Mouse (Mus musculus): ENCODE measurements around the gene Fam71a. TPM values are rescaled to one million over a fixed set of nuclear protein-coding genes. Genes with fewer than 3 reads are reported as not detected.
A peak's percentile ranks its signal among the peaks of the same experiment; 100 is the strongest.

Gene Fam71a
- polyA plus RNA-seq, 1 experiment, result not detected

DNA sequence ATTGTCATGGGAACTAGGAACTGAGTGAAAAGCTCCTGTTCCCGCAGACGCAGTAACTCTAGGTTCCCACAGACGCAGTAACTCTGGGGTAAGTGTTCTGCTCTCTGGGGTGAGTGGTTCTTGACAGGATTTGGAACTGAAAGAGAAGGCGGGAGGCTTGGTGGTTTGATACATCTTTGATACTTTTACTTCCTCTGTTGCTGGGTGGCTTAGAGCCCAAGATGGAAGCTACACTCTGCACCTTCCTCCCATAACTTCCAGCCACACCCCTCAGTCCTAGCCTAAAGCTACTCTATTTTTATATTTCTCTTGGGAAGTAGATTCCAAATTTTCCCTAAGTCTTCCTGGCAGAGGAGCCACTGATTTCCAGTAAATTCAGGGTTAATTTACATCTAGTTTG, 26.2 kb downstream of the Fam71a start:
- WGBS, result 84% methylated on average over 4 of the region's 4 CpGs

DNA sequence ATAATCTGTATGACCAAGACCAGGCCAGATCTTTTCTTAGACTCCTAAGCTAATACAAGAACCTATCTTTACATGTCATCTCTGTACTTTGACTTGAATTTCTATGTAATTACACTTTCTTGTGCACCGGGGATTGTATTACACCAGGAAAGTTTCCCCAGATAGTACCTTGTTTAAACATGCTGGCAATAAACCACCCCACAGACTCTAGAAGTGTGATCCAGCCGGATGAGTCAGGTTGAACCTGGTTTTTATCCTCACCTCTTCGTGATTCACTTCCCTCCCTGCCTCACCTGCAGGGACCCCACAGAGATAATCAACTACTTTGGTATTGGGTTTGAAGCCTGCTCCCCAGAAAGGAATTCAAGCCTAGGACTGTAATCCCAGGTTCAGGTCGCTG, 29.2 kb downstream of the Fam71a start:
- Histone ChIP-seq H3K4me3 (ENCODE audit: insufficient read depth, low read depth, low read length) (no peak overlapping the region), H3K36me3 (ENCODE audit: control insufficient read depth, insufficient read depth, low read length) (no peaks in the 10 kb centered on the region), H3K27me3 (replicated peaks; ENCODE audit: control insufficient read depth, insufficient read depth, low read length) (no peaks in the 10 kb centered on the region), H3K4me1 (ENCODE audit: control insufficient read depth, insufficient read depth, low read length) (no peaks in the 10 kb centered on the region), H3K27ac (ENCODE audit: insufficient read depth, low read depth, low read length) (no peak overlapping the region)
- no peak for DNase-seq
- WGBS, result 57% methylated on average over 4 of the region's 4 CpGs
- TF ChIP-seq CTCF (conservative IDR thresholded peaks at IDR 0.05; ENCODE audit: insufficient read depth, insufficient read length, low read depth, low read length) (no peak), POLR2A (IDR thresholded peaks at IDR 0.05; ENCODE audit: low read depth, low read length) (no peak)

More for the DNA sequence above, 26.2 kb downstream of the Fam71a start:
- H3K4me3 ChIP-seq (ENCODE audit: insufficient read depth, low read depth, low read length), result no peak overlapping the region
- no peak overlapping the region for H3K27ac ChIP-seq (ENCODE audit: insufficient read depth, low read depth, low read length)
- H3K36me3 ChIP-seq (ENCODE audit: control insufficient read depth, insufficient read depth, low read length), result no peaks in the 10 kb centered on the region
- no peaks in the 10 kb centered on the region for H3K4me1 ChIP-seq (ENCODE audit: control insufficient read depth, insufficient read depth, low read length)
- no peak for TF ChIP-seq CTCF (conservative IDR thresholded peaks at IDR 0.05; ENCODE audit: insufficient read depth, insufficient read length, low read depth, low read length)
- no peak for TF ChIP-seq POLR2A (IDR thresholded peaks at IDR 0.05; ENCODE audit: low read depth, low read length)
- no peak for DNase-seq
- no peaks in the 10 kb centered on the region for H3K27me3 ChIP-seq (replicated peaks; ENCODE audit: control insufficient read depth, insufficient read depth, low read length)

DNA sequence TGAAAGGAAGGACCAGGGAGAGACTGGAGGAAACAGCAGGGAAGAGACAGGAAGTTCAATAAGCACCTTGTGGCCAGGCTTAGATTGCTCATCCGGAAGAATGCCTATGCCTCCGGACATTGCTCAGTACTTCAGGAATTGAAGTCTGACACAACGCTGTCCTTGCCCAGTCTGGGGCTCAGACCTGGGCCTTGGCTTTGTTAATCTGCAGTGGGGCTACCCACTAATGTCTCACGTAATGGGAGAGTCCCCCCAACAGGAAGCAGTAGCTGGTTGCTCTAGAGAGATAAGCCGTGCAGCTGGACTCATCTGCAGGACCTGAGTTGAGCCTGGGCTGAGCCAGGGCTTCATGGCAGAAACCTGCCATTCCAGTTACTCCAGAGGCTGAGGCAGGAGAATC, 31.7 kb downstream of the Fam71a start:
- DNase-seq, result no peak
- no peaks in the 10 kb centered on the region for H3K27me3 ChIP-seq (replicated peaks; ENCODE audit: control insufficient read depth, insufficient read depth, low read length)
- 51% methylated on average over 5 of the region's 5 CpGs for WGBS
- no peaks in the 10 kb centered on the region for H3K4me1 ChIP-seq (ENCODE audit: control insufficient read depth, insufficient read depth, low read length)
- H3K4me3 ChIP-seq (ENCODE audit: insufficient read depth, low read depth, low read length), result no peak overlapping the region
- TF ChIP-seq POLR2A (IDR thresholded peaks at IDR 0.05; ENCODE audit: low read depth, low read length), result no peak
- no peak for TF ChIP-seq CTCF (conservative IDR thresholded peaks at IDR 0.05; ENCODE audit: insufficient read depth, insufficient read length, low read depth, low read length)
- no peaks in the 10 kb centered on the region for H3K36me3 ChIP-seq (ENCODE audit: control insufficient read depth, insufficient read depth, low read length)
- no peak overlapping the region for H3K27ac ChIP-seq (ENCODE audit: insufficient read depth, low read depth, low read length)

DNA sequence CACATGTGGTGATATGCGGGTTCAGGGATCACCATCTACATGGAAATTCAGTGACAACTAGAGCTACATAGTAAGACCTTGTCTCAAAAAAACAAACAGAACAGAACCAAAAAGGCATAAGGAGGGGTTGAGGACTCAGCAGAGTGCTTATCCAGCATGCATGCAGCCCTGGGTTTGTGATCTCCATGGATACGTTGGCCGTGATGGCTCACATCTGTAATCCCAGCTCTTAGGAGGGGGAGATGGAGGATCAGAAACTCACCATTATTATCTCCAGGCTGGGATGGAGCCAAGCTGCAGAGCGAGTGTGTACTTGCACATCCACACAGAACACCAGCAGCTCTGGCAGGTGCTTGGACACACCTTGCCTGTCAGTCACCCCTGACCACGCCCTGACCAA, 32.4 kb downstream of the Fam71a start:
- Histone ChIP-seq H3K27ac (ENCODE audit: insufficient read depth, low read depth, low read length) (no peak overlapping the region), H3K36me3 (ENCODE audit: control insufficient read depth, insufficient read depth, low read length) (no peaks in the 10 kb centered on the region), H3K4me3 (ENCODE audit: insufficient read depth, low read depth, low read length) (no peak overlapping the region), H3K4me1 (ENCODE audit: control insufficient read depth, insufficient read depth, low read length) (no peaks in the 10 kb centered on the region), H3K27me3 (replicated peaks; ENCODE audit: control insufficient read depth, insufficient read depth, low read length) (no peaks in the 10 kb centered on the region)
- 75% methylated on average over 5 of the region's 5 CpGs for WGBS
- DNase-seq, result no peak
- no peak for TF ChIP-seq POLR2A (IDR thresholded peaks at IDR 0.05; ENCODE audit: low read depth, low read length)
- no peak for TF ChIP-seq CTCF (conservative IDR thresholded peaks at IDR 0.05; ENCODE audit: insufficient read depth, insufficient read length, low read depth, low read length)

DNA sequence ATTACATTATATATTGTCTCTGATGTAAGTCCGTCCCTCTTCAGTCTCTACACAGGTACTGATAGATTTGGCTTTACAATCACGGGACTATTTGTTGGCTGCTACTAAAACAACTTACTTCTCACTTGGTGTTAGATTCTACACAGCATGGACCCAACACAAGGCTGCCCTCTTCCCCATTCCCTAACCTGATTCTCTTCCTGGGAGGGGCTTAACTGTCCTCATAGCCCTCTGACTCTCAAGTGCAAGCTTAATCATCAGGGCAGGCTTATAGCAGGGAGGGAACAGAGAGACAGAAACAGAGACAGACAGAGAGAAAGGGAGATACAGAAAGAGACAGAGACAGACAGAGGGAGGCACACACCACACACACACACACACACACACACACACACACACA, 32.9 kb downstream of the Fam71a start:
- no peak overlapping the region for H3K27ac ChIP-seq (ENCODE audit: insufficient read depth, low read depth, low read length)
- H3K4me3 ChIP-seq (ENCODE audit: insufficient read depth, low read depth, low read length), result no peak overlapping the region
- no peaks in the 10 kb centered on the region for H3K27me3 ChIP-seq (replicated peaks; ENCODE audit: control insufficient read depth, insufficient read depth, low read length)
- no peak for DNase-seq
- no peaks in the 10 kb centered on the region for H3K36me3 ChIP-seq (ENCODE audit: control insufficient read depth, insufficient read depth, low read length)
- TF ChIP-seq POLR2A (IDR thresholded peaks at IDR 0.05; ENCODE audit: low read depth, low read length) (no peak), CTCF (conservative IDR thresholded peaks at IDR 0.05; ENCODE audit: insufficient read depth, insufficient read length, low read depth, low read length) (no peak)
- H3K4me1 ChIP-seq (ENCODE audit: control insufficient read depth, insufficient read depth, low read length), result no peaks in the 10 kb centered on the region
- 91% methylated on average over 2 of the region's 2 CpGs for WGBS

DNA sequence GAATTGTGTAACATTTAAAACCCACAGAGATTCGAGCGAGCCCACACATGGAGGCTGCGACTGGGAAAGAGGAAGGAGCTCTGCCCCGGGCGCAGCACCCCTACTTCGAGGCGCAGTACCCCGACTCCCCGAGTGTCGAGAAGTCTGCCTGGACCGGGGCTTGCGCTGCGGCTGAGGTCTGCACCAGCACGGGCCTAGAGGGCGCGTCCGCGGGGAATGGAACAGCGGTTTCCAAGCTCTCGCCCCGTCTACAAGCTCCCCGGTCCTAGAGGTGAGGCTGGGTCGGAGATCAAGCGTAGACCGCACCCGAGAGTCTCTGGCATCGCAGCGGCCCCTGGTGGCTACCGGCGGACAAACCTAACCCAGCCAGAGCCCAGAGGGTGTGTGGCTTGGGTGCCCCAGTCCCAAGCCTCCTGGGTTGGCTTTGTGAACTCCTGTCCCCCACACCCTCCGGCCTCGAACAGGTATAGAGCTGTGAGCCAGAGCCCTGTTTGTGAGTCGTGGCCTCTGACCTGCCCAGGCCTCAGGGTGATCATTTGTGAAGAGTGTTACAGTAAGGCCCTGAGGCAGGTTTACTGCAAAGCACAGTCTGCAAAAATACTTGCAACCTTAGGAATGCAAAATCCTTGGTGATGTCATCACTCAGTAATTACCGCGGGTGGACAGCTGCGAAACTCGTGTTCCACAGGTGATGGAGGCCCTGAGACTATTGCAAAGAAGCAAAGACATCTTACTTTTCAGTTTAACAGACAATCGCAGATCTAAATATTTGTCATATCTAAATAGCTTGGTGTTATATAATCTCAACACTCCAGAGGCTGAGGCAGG, 38.6 kb downstream of the Fam71a start:
- Histone ChIP-seq H3K27ac (ENCODE audit: insufficient read depth, low read depth, low read length) (no peak overlapping the region), H3K4me3 (ENCODE audit: insufficient read depth, low read depth, low read length) (peak overlapping the region; percentile 2; the same call in 1 of the 2 replicates), H3K36me3 (ENCODE audit: control insufficient read depth, insufficient read depth, low read length) (no peaks in the 10 kb centered on the region), H3K27me3 (replicated peaks; ENCODE audit: control insufficient read depth, insufficient read depth, low read length) (no peaks in the 10 kb centered on the region), H3K4me1 (ENCODE audit: control insufficient read depth, insufficient read depth, low read length) (no peaks in the 10 kb centered on the region)
- DNase-seq, result peak; percentile 60
- WGBS, result 15% methylated on average over 38 of the region's 38 CpGs
- TF ChIP-seq POLR2A (IDR thresholded peaks at IDR 0.05; ENCODE audit: low read depth, low read length) (no peak), CTCF (conservative IDR thresholded peaks at IDR 0.05; ENCODE audit: insufficient read depth, insufficient read length, low read depth, low read length) (peak; percentile 75)

DNA sequence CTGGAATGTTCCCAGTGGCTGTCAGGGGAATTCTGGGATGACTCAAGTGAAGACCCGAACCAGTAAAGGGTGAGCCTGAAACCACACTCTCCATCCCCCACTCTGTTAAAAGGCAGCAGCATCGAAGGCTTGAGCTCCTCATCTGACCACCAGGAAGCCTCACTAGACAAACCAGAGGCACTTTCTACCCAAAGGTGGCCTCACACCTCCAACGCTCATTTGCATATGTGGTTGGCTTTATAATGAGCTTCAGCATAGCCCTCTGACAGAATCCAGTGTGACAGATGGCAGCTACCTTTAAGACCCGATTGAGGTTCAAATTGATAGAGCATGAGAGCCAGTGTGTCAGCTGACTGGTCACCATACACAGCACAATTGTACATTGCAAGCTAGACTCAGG, 40.3 kb downstream of the Fam71a start:
- no peak for TF ChIP-seq POLR2A (IDR thresholded peaks at IDR 0.05; ENCODE audit: low read depth, low read length)
- no peak for TF ChIP-seq CTCF (conservative IDR thresholded peaks at IDR 0.05; ENCODE audit: insufficient read depth, insufficient read length, low read depth, low read length)
- Histone ChIP-seq H3K36me3 (ENCODE audit: control insufficient read depth, insufficient read depth, low read length) (no peaks in the 10 kb centered on the region), H3K4me3 (ENCODE audit: insufficient read depth, low read depth, low read length) (no peak overlapping the region), H3K27me3 (replicated peaks; ENCODE audit: control insufficient read depth, insufficient read depth, low read length) (no peaks in the 10 kb centered on the region), H3K4me1 (ENCODE audit: control insufficient read depth, insufficient read depth, low read length) (no peaks in the 10 kb centered on the region), H3K27ac (ENCODE audit: insufficient read depth, low read depth, low read length) (no peak overlapping the region)
- no peak for DNase-seq
- 68% methylated on average over 4 of the region's 4 CpGs for WGBS

All from kidney, adult 2 months (tissue).